Mouse (Mus musculus) urinary bladder, postnatal 10 days (tissue): ENCODE measurements around the gene Src.

Experiments used
- DNase-seq: peaks from one replicate; pipeline ENCODE4 v3.0.0; 2022; ENCODE audit warnings: low spot score

The Src gene

DNA sequence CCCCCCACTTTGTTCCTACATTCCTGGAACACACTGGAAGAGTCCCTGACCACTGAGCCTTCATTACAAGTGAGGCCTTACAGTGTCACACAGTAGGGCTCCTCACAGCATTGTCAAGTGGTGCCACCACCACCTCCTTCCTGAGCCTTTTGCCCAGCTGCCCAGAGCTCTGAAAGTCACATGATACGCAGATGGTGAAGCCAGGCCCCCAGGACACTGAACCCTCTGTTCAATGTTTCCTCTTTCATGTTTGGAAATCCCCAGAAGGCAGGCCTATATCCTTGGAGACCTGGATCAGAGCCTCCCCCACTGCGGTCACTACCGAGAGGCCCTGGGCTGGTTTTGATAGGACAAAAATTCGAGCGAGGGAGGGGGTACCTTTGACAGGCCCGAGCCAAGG lies 1.0 kb upstream of the Src start:
- no peak for DNase-seq

DNA sequence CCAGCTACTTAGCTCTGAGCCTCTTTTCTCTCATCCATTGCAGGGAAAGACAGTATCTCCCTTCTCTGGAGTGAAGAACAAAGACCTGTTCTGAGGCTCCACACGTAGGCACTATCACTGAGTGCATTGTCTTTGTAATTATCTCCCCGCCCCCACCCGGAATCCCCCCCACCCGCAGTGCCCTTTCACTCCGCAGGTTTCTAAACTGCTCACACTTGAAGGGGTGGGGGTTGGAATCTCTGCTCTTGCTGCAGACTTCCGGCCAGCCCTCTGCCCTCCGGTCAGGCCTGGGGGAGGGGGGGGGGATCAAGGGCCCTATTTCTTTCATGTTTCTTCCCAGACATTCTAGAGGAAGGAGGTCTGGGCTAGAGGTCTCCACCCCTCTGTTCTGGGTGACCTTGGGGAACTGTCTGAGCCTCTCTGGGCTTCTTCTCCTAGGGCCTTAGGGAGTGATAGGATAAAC lies 396 bp downstream of the Src start:
- no peak for DNase-seq

DNA sequence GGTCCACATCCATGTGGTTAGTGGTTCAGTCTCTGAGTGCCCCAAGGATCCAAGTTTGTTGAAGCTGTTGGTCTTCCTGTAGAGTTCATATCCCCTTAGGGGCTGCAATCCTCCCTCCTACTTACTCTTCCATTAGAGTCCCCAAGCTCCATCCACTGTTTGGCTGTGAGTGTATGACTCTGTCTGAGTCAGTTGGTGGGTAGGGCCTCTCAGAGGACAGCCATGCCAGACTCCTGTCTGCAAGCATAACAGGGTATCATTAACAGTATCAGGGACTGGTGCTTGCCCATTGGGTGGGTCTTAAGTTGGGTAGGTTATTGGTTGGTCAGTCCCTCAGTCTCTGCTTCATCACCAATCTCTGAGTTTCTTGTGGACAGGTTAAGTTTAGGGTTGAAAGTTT lies 1.3 kb downstream of the Src start:
- no peak for DNase-seq

DNA sequence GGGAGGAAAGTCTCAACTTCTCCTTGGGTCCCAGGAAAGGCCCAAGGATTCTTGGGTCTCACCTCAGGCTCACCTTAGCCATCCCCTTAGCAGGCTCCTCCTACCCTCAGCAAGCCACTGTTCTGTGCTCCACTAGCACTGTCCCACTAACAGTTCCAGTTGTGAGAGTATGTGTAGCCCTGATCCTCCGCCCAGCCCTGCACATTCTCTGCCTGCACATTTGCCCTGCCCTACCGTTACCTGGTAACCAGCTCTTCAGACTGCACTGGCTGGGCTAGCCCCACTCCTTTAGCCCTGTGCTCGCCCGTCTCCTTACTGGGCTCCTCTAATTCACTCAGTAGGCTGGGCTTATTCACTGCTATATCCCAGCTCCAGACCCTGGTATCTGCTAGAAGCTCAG lies 2.2 kb downstream of the Src start:
- DNase-seq, result no peak

DNA sequence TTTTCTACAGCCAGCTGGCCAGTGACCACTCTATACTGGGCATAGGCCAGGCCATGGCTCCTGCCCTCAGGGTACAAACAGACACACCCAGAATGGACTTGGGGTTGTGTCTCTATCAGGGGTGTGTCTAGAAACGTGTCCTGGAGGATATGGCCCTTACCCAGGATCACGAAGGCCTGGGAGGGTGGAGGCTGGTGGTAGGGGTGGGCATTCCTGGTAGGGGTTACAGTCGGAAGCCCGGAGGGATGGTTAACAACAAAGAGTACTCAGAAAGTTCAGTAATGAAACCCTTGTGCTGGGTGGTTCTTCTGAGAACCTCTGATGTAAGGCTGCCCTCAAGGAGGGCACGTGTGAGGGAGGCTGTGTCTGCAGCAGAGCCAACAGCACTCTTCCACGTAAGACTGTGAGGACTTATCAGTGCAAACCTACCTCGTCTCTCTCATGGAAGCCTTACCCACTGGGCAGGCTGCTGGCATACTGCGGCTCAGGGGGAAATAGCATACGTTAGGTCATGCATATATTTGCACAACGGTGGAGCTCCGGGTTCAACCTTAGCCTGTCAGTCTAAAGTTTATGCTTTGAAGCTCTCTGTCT lies 3.9 kb downstream of the Src start:
- DNase-seq, result no peak

DNA sequence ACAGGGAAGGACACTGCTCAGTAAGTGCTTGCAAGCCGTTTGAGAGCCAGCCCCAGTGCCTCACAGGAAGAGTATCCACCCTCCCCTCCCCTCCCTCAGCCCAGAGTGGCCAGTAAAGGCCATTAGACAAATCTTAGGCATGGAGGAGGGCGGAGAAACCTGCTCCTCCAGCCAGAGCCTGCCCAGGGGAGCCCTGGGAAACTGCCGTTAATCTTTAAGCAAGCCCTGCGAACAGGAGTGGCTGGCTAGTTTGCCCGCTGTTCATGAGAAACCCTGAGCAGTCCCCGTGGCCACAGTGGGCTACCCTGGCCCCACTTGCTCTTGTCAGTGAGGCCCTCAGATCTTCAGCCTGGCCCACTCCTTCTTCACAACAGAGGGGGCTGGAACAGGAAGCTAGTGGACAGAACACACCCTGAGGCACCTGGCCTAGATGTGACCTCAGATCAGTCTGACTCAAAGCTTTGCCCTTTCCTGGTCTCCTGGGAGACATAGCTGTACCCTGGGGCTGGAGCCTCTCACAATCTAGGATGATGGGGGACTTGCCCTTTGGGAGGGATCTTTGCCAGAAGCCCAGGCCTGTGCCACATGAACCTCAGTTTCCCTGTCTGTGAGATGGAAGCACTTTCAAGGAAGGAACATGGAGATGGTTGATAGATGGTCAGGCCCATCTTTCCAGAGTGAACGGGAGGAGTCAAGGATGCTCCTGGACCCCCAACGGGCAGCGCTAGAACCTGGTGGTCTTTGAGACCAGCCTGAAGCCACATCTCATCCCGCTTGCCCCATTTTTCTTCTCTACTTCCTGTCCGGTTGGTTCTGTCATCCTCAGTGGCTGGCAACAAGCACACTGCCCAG lies 4.8 kb downstream of the Src start:
- DNase-seq, result no peak

DNA sequence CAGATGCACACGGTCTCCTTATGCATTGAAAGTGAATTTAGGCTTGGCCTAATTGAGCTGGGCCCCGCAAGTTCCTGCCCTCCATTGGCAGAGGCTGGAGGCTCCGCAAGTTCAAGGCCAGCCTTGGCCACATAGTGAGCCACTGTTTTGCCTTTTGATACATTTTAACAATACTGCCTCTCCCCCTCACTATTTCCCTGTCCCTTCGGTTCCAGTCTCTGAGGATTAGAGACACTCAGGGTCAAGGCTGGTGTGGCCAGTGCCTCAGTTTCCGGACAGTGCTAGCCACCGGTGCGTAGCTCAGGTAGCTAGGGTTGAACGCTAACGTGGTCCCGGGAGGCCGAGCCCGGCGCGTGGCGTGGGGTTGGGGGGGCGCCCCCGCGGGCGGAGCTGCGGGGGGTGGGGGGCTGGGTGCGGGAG lies 5.5 kb downstream of the Src start:
- DNase-seq, result no peak

DNA sequence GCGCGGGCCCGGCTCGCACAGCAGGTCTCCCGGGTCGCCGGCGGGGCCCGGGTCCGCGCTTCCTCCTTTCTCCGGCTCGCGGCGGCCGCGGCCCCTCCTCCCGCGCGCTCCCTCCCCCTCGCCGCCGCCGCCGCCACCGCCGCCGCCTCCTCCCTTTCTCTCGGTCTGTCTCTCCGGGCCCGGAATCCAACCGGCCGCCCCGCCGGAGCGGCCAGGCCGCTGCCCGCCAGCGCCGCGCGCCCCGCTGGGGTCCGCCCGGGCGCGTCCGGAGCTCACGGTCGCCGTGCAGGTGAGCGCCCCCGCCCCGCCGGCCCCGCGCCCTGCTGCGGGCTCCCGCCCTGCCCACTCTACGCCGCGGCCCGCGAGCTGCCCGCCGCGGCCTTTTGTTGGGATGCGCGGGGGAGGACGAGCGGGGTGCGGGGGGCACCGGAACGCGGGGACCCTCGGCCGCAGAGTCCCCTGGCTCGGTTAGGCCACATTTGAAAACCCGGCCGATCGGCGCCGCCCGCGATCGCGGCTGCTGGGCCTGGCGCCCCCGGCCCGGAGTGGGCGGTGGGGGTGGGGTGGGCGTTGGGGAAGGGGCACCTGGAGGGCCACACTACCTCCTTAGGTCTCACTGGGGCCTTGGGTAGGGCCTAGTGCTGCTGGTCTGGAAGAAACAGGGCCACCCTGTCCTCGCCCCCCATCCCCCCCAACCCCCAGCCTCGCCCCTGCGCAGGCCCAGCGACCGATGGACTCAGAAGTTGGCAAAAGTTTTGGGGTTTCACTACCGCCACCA lies 6.1 kb downstream of the Src start:
- DNase-seq, result no peak

DNA sequence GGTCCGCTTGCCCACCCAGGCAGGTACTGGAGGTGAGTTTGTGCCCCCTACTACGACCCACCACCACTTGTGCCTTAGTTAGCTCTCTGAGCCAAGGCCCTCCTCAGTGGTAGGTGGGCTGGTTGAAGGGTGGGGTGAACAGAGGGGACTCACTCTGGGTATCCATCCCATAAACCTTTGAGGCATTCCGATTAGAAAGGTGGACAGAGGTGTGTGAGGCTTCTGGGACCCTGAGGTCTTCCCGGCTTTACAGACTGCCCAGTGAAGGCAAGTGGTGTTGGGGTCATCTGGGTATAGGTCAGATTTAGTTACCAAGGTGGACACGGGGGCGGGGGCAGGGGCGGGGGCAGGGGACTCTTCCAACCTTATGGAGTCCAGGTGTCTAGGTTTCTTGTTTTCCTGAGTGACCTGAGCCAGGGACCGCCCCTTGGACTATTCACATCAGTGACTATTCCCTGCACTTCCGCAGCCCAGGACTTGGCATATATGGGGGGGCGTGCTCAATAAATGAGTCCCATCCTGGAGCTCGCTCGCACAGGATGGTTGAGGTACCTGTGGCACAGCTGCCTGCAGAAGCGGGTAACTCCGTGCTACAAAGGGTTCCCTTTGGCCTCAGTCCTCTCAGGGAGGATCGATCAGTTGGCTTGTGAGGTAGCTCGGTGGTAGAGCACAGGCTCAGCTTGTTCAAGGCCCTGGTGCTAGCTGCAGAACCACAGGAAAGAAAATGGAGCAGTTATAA lies 6.8 kb downstream of the Src start:
- no peak for DNase-seq

DNA sequence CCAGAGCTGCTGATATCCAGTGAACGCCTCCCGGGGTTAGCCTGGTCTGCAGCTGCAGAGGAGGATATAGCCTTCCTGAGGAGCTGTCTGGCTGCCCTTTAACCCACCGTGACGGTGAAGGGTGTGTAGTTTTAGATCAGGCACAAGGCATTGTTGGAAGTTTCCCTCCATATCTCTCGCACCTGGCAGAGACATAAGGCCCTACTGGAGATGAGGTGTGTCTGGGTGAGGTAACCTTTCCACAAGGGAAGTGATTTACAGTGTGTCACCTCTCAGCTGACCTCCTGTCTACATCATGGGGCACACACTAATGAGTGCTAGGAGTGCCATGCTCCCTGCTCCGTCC lies 7.4 kb downstream of the Src start:
- no peak for DNase-seq

DNA sequence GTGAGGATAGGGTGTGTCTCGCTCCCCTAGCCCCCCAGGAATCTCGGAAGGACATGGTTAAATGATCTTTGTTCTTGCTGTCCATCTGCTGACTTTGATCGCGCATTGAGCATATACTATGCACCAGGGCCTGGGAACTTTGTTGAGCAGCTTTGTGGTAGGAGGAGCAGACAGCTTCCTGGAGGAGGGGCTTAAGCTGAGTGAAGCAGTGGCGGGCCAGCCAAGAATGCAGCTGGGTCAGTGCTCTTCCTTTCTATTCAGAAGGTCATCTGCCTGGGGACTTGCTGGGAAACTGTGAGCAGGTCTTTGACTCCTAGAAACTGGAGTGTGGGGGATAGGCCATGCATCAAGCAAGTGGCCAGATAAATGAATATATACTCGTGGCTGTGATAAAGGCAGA lies 7.9 kb downstream of the Src start:
- no peak for DNase-seq

DNA sequence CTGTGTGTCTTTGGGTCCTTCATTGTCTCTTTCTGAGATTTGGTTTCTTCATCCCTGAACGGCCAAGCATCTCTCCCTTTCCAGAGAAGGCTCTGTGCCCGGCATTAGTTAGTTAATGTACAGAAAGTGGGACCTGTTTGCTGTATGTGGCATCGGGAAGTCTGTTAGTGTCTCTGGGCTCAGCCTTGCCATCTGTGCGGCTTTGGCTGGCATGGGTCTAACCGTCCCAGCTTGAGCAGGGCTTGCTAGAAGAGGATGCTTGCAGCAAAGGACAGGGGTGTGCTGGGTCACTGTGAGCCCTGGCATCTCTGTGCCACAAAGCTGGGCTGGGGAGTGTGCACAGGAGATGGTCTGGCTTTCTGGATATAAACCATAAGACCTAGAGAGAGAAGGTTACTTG lies 8.9 kb downstream of the Src start:
- DNase-seq, result no peak

DNA sequence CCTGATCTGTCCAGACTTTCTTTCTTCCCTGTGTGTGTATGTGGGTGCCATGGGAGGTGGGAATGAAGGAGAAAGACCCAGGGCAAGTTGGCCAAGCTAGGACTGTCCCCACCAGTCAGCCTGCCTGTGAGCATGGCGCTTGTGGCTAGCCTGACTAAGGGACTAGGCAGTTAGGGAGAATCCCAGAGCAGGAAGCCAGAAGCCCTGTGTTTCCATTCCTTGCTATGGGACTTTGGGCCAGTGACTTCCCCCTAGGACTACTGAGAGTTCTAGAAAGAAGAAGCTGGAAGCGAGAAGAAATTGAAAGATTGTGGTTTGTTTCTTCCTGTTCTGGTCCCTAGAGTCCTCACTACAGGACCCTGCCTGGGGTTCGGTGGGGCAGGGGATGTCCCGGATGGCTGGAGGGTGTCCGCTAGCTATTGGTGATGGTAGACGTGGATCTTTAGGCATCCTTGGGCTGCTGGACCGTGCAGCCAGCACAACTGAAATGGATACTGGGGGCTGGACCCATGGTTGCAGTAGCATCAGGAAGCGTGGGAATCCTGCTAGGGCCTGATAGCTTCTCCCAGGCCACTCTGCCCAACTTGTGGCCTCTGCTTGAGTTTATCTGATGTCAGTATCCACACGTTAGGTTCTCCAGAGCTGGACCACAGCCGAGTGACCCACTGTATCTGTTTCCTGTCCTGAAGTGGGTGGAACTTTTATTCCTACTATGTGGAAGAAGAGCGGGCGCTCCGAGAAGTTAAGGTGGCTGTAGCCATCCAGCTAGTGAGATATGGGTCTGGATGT lies 10.3 kb downstream of the Src start:
- DNase-seq, result no peak

DNA sequence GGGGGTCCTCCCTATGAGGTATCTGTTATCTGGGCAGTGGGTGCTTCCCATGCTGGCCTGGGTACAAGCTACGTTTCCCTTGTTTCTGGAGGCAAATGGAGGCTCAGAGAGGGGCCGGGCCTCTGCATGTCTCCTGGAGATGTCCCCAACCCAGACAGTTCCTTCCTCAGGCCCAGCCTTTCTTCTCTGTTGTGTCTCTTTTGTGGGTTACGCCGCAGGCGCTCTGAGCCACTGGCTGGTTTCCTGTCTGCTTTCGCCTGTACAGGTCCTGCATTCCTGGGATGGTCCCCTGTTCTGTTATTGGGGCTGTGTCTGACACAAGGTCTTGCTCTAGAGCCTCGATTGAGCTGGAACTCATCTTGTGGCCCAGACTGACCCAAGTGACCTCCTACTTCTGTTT lies 11.5 kb downstream of the Src start:
- no peak for DNase-seq

DNA sequence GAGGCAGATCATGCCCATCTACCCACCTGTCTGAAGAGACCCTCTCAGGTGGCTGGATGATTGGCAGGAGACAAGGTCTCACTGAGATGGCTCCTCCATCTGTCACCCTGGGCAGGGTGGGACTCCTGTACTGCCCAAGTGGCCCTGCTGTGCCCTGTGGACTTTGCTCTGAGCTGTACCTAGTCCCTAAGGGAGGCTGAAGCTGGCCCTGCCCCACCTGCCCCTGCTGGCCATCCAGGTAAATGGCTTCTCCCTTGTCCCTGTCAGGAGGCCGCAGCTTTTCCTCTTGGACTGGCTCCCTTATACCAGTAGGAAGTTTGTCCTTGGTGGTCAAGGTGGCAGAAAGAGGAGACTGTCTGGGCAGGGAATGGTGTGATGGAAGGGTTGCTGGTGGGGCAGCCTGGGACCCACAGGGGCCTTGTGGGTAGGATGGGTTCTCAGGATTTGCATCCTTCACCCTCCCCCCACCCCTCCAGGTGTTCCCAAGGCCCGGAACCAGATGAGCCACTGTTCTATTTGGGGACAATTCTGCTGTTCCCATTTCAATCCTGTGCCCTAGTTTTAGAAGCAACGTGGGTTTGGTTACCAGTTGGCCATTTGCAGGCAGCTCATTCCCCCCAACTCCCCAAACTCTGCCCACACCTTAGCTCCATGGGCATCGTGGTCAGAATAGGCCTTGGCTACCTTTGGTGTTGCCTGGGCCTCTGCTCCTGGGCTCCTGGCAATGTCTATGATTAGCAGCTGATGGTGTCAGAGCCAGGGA lies 12.6 kb downstream of the Src start:
- DNase-seq, result no peak

DNA sequence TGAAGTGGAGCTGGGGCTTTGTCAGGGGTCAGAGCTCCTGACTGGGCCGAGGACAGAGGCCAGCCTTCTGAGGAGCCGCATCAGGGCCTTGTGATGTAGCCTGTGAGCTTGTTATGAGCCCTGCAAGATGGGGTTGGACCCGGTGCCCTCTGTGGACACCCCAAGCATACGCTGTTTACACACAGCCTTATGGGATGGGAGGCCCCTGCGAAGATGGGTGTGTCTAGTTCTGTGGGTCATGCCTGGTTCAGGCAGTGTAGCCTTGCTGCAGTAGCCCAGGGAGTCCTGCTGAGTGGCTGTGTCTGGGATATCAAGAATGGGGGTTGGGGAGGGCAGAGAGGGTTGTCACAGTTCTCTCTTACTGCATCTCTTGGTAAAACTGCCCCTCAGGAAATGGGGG lies 13.7 kb downstream of the Src start:
- no peak for DNase-seq

DNA sequence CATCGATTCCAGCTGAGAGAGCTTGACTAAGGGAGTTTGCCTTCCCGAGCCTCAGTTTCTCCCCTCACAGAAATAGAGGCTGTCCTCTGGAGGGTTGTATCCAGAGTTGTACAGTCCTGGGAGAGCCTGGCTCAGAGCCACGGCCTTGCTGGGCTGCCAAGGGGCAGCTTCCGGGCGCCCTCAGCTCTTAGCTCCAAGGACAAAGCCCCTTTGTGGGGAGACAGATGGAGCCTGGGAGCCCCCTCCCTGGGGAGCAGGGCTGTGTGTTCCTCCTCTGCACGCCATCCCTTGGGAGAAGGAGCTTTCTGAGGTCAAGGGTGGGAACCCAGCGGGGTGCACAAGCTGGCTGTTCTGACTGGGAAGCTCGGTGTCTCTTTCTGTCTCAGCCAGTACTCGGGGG lies 14.2 kb downstream of the Src start:
- DNase-seq, result no peak

DNA sequence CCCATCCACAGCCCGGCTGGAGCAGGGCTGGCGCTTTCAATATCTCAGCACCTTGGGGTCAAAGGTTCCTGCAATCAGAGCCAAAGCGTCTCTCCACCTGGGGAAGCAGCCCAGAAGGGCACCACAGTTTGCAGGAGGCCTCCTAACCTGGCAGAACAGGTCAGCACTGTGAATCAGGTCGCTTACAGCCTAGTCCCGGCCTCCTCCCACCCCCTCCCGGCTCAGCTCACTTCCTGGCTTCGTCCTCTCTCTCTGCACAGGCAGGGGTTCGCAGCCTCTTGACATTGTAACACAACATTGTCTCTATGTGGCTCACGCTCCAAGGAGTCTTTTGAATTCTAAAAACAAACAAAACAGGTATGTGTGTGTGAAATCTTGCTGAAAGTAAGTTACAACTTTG lies 15.8 kb downstream of the Src start:
- DNase-seq, result no peak

DNA sequence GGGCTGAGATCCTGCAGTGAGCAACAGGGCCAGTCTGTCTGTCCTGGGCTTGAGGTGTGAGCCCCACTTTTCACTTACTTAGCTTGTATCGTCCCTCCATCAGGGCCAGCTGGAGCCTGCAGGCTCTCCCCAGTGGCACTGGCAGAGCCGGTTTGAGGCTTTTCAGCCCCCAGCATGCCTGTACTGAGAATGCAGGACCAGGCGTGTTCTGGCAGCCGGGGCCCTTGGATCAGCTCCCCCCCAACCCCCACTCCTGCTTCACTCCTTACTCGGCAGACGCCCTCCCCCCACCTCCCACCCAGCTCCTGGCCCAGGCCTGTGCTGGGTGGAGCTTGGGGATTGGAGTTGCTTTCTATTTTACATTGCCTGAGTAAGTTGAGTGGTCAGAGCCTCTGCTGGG lies 16.3 kb downstream of the Src start:
- DNase-seq, result peak; percentile 58

DNA sequence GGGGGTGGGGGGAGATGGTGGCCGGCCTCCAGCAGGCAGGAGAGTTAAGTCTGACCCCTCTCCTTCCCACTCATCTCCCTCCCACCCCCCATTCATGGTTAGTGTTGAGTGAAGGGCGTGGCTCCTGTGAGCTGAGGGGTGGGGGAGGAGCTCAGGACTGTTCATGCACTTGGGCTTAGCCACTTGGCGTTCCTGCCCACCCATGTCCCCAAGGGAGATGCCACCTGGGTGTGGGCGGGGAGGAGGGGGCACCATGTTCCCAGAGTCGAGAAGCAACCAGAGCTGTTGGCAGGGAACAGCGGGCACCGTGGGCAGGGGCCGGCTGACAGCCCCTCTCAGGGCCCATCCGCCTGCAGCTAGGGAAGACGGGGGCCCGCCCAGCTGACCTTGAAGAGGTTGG lies 18.3 kb downstream of the Src start:
- no peak for DNase-seq

DNA sequence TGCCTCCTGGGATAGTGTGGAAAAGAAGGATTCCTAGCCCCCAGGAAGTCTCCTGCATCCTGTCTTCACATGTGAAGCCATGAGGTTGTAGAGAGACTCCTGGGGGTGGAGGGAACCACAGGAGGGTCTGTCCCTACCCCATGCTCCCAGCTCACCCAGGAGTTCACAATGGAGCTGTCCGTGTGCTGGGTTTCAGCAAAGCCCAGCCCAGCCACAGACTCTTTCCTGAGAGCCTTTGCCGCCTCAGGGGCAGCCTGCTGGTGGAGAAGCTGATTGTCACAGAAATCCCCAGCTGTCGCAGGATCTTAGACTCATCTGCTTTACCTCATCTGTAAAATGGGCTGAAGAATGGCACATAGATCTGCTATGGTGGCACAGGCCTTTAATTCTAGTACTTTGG lies 18.9 kb downstream of the Src start:
- DNase-seq, result no peak
